Mouse (Mus musculus) granulocyte monocyte progenitor cell, adult 5-6 weeks (primary cell): ENCODE results near the gene Ppm1l. TPM values are rescaled to one million over a fixed set of nuclear protein-coding genes. Genes with fewer than 3 reads are reported as not detected.

Experiments used
- ATAC-seq: replicated peaks from 2 replicates; pipeline ENCODE4 v1.8.0; 2016; ENCODE audit warnings: mild to moderate bottlenecking, moderate TSS enrichment, inconsistent platforms; ENCODE audit not compliant: poor library complexity, severe bottlenecking
- total RNA-seq, 2 experiments: library from RNA; stranded (forward) in 1 of 2; stranded (reverse) in 1 of 2; fragments of 200-712, 200-1000 nt in 1 of 2; fragments of >200 nt in 1 of 2; fragmentation: Nextera tagmentation in 1 of 2; gene quantifications; 2 replicates each; pipeline ENCODE4 v1.2.3; 2014 to 2017

The Ppm1l gene
- total RNA-seq, 2 experiments from 2014 or later = 0.72 to 1.3 TPM

DNA sequence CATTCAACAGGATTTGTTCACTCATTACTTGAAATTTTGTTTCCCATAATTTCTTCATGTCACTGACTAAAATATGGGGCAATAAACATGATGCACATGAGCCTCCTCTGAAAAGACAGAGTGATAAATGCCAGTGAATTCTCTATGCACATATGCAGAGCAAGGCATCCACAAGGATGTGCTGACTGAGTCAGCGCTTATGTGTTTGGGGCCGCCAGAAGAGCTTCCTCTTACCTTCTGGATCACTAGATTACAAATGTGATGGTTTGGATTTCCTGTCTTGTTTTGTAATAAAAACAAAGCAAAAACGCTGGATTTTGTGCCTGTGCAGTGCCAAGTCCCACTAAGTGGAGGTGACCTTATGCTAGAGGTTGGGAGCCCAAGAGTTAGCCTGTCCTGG lies 260.1 kb downstream of the Ppm1l start:
- no peak; the same call in 1 of the 2 replicates for ATAC-seq

DNA sequence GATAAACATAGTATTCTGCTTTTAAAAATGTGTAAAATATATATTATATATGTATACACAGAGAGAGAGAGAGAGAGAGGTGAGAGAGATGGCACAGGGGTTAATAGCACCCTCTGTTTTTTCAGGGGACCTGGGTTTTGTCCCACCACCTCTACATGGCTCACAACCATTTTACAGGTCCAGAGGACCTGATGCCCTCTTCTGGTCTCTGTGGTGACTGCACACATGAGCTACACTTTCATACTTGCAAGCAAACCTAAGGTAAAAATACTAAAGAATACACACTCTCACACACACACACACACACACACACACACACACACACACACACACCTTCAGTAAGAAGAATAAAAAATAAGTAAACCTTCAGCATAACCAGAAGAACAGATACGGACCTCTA lies 262.1 kb downstream of the Ppm1l start:
- no peak for ATAC-seq

DNA sequence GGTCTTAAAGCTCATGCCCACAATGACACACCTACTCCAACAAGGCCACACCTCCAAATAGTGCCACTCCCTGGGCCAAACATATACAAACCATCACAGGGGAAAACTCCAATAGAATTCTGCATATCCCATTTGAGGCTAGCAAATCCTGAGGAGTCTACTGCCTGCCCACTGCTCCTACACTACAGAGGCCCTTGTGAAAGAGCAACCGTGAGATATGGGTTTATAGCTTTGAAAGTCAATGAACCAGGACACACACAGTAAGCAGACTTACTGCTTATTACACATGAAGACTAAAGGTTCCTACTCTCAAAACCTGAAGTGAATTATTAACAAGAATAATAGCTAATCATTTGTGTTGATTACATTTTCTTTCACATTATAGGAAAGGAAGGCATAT lies 267.1 kb downstream of the Ppm1l start:
- no peak for ATAC-seq

DNA sequence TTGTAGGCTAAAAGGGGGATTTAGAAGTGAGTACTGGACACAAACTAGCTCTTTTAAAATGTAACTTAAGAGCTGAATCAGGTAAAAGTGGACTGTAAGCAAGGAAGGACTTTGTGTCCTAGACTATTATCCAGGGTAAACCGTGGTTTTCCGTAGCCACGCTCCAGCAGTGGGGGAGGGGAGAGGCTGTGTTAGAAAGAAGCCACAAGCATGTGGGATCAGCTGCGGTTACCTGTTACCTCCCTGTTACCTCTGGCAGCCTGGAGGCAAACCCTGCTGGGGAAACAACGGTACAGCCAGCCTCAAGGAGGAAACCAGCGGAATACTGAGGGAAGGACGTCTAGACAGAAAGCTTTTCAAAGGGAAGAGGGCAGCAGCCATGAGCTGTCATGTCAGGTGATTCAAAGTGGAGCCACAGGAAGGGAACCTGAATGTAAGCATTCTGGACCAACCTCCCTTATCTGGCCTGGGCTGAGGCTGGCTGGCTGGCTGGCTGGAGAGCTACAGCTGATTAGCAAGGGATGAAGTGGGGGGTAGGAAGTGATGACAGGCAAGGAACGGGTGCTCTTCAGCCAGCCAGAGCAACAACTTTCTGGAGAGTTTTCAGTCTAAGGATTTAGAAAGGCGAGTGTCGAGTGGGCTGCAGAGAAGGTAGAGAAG lies 271.6 kb downstream of the Ppm1l start:
- ATAC-seq = no peak

DNA sequence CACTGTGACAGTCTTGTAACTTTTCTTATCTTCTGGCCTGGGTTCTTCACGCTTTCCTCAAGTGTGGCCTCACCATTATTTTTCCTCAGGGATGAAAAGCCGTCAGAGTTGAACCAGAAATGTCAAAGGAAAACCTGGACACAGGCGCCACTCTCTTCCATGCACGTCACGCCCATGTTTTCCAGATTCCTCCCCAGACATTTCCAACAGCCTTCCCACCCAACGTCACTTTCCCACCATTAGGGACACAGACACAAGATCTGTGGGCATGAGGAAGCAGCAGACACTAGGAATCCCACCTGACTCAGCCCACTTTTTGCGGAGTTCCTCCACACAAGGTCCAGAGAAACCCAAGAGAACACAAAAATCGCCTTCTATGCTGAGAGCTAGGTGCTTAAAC lies 276.8 kb downstream of the Ppm1l start:
- no peak for ATAC-seq

DNA sequence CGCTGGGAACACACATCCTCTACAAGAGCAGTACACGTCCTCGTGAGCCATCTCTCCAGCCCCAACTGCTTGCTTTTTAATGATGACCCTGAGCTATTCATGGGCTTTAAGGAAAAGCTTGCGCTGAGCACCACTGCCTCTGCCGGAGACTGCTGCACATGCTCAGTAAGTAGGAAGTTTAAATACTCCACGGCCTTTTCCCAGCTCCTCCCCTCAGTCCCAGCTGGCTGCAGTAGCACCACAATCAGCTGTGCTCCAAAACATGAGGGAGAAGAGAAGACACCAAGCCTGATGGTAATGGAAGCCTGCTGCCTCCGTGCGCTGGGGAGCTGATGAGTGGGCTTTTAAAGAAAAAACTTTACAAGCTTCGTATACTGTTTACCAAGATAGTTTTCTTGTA lies 277.4 kb downstream of the Ppm1l start:
- no peak for ATAC-seq

DNA sequence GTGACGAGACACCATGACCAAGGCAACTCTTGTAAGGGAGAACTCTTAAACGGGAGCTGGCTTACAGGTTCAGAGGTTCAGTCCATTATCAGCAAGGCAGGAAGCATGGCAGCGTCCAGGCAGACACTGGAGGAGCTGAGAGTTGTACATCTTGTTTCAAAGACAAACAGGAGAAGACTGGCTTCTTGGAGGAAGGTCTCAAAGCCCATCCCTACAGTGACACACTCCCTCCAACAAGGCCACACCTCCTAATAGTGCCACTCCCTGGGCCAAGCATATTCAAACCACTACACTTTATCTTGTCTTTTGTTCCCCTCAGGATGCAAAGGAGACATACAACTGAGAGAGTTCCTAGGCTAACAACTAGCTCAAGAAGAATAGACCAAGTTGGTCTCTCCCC lies 279.5 kb downstream of the Ppm1l start:
- ATAC-seq = no peak

DNA sequence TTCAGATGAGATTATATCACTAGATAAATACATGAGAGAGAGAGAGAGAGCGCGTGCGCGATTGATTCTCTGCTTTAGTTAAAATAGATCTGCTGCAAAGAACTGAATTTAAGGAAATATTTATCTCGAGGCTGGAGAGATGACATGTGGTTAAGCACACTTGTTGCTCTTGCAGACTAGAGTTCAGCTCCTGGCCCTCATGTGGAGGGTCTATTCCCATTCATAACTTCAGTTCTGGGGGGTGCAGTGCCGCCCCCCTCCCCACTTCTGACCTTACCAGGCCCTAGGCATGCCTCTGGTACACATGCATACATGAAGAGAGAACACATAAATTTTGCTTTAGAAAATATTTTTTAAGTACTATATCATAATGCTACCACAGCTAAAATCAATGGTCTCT lies 280.6 kb downstream of the Ppm1l start:
- no peak for ATAC-seq

DNA sequence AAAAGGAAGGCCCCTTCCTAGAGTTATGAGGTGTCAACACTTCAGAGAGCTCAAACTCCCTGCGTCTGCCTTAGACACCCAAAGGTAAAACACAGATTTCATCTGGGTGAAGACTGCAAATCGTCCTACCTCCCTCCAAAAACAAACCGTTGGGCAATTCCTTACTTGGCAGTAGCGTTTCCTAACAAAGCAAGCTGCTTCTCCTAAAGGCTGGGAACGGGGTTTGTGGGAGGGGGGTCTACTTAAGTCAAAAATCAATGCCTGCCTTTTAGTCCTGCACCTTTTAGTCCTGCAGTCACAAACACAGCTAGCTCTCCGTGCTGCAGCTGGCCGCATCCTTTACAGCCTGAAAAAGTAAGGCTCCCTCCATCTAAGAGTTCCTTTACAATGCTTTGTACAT lies 281.2 kb downstream of the Ppm1l start:
- ATAC-seq = no peak

DNA sequence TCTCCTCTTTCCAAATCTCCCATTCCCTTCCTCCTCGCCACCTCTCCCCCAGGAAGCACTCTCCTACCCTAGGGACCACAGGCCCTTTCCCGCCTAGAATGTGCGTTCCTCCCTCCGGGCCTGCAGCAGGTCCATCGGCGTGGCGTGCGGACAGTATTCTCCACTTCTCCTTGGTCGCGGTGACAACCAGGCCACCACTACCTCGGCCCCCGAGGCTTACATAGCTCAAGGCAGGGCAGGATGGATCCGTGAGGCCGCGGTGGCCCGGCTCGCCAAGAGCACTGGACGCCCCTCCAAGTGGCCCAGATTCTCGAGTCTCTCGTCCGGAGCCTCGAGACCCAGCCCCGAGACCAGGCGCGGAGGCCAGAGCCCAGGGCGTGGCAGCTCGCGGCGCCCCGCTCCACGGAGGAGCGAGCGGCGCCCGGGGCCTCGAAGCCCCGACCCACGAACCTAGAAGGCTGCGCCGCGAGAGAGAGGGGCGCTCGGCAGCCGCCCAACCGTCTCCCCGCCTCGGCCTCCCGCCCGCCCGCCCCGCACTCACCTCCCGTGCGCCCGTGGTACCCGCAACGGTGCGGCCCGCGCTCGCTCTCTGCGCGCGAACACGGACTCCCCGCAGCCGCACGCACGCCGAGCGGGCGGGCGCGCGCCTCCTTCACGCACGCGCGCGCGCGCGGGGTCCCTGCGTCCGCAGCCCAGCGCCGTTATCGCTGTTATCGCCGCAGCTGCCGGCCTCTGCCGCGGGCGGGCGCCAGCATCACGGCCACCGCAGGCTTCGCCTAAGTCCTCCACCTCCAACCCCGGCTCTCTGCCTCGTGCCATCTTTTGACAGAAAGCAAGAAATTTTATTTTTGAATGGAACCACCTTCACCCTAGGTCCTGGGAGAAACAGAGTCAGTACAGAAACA lies 281.9 kb downstream of the Ppm1l start, which contains the start of gene B3galnt1:
Gene B3galnt1, minus strand, starts transcription at position 700 of the 905 bp plus-strand sequence.
- peak; percentile 72 for ATAC-seq

DNA sequence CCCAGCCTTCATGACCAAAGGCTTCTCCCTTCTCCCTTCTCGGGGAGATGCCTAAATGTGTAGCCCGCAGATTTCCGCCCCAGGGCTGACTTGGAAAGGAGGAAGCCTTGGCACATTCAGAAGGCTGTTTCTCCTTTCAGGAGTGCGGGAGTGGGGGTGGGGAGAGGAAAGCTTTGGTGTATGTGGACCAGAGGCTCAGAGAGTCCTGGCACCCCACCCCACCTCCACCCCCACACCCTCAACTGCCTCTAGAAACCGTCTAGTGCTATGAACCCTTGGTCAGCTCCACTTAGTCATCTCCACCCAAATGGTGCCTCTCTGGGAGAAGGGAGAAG lies 282.5 kb downstream of the Ppm1l start:
- ATAC-seq = peak; percentile 45

DNA sequence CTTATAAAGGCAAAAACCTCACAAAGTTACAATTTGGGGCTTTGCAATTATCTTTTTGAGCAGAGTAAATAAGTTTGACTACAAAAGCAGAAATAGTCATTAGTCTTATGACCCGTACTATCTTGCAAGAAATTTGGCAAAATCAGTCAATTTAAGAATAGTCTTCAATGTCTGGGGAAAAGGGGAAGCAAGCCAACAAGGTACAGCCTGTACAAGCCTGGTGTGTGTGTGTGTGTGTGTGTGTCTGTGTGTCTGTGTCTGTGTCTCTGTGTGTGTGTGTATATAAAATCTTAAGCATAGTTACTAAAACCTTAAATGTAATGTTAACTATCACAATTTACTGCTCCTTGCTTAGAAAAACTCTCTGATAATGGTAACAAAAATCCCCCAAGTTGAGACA lies 290.3 kb downstream of the Ppm1l start:
- ATAC-seq = peak; percentile 53

DNA sequence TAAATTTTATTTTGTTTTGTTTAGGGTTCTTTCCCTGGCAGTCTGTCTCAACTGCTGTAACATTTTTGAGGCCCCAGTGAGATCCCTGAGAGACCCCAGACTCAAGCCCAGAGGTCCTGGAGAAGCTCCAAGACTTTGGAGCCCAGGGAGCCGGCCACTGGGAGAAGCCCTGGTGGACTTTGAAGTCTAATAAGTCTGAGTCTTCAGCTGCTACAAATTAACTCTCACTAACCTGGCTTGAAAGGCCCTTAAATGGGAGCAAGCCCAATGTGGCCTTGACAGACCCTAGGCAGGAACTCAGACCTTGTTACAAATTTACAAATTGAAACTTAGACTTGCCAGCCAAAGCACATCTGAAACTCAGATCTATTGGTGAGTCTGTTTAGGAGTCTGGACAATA lies 290.8 kb downstream of the Ppm1l start:
- ATAC-seq = no peak

DNA sequence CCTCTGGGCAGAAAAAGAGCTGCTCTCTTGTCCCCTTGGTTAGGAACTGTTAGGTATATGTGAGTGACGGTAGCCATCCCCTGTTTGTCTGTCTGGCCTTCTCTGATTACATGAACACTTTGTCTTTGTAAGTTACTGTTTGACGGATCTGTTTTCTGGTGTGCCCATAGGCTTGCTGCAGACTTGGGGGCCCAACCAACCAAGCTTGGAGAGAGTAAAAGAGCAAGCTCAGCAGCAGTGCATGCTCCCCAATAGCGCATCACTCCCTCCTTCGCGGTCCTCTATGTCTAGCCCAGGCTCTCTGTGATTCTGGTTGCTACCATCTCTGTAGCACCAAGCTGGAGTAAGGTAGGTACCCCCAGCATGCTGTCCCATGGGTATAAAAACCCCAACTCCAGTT lies 291.2 kb downstream of the Ppm1l start:
- ATAC-seq = no peak

Other genes starting within 250 kb of the Ppm1l start
- 51.9 and 55.0 TPM in 2 replicates for gene Kpna4, start 189.7 kb upstream of the Ppm1l start, total RNA-seq (2014; fragmentation: Nextera tagmentation)
- 59.9 and 61.4 TPM in 2 replicates for gene Kpna4, start 189.7 kb upstream of the Ppm1l start, total RNA-seq (2017)
- gene Arl14, start 94.4 kb upstream of the Ppm1l start, total RNA-seq (2014; fragmentation: Nextera tagmentation) = not detected in 2 replicates
- gene Arl14, start 94.4 kb upstream of the Ppm1l start, total RNA-seq (2017) = not detected in 2 replicates